Mouse (Mus musculus) MEL (cell line): ENCODE measurements around the gene Itga8.

Experiments
- CTCF ChIP-seq, 3 experiments: IDR thresholded peaks in 2 of 3; conservative IDR thresholded peaks in 1 of 3; 2 replicates each; pipeline ENCODE4 v1.5.1; 2011 to 2012; ENCODE audit warnings: low read length in 3 of 3, low read depth in 2 of 3, mild to moderate bottlenecking in 2 of 3, improper control_type of control experiment in 1 of 3, inconsistent platforms in 1 of 3, mixed read lengths in 1 of 3, moderate library complexity in 1 of 3; ENCODE audit not compliant: control insufficient read depth in 1 of 3, insufficient read depth in 1 of 3, poor library complexity in 1 of 3, severe bottlenecking in 1 of 3
- E2F4 ChIP-seq: IDR thresholded peaks from 2 replicates; pipeline ENCODE4 v1.6.1; 2011; ENCODE audit warnings: low read depth, low read length, improper control_type of control experiment, borderline replicate concordance
- EP300 ChIP-seq, 2 experiments: IDR thresholded peaks; 2 replicates each; pipeline ENCODE4 v1.6.1; 2011; ENCODE audit warnings: improper control_type of control experiment in 2 of 2, low read length in 2 of 2, low read depth in 1 of 2, mild to moderate bottlenecking in 1 of 2
- HCFC1 ChIP-seq: IDR thresholded peaks from 2 replicates; pipeline ENCODE4 v1.6.1; 2012; ENCODE audit warnings: low read depth, mild to moderate bottlenecking, inconsistent platforms, low read length, improper control_type of control experiment, moderate library complexity
- JUND ChIP-seq: IDR thresholded peaks from 2 replicates; pipeline ENCODE4 v1.6.1; 2011; ENCODE audit warnings: low read depth, mild to moderate bottlenecking, improper control_type of control experiment, low read length
- MYB ChIP-seq: IDR thresholded peaks from 2 replicates; pipeline ENCODE4 v1.6.1; 2011; ENCODE audit warnings: mild to moderate bottlenecking, low read depth, low read length, improper control_type of control experiment
- POLR2A ChIP-seq, 2 experiments: IDR thresholded peaks; 2 replicates each; pipeline ENCODE4 v1.6.1; 2011 to 2012; ENCODE audit warnings: low read length in 2 of 2, mild to moderate bottlenecking in 2 of 2, control low read depth in 1 of 2, improper control_type of control experiment in 1 of 2, low read depth in 1 of 2, moderate library complexity in 1 of 2; ENCODE audit not compliant: control insufficient read depth in 1 of 2, insufficient read depth in 1 of 2, poor library complexity in 1 of 2
- USF2 ChIP-seq, 2 experiments: IDR thresholded peaks; 2 replicates each; pipeline ENCODE4 v1.6.1; 2011 to 2012; ENCODE audit warnings: improper control_type of control experiment in 2 of 2, low read length in 2 of 2, borderline replicate concordance in 1 of 2, inconsistent platforms in 1 of 2, low read depth in 1 of 2, mild to moderate bottlenecking in 1 of 2; ENCODE audit not compliant: insufficient read depth in 1 of 2

DNA sequence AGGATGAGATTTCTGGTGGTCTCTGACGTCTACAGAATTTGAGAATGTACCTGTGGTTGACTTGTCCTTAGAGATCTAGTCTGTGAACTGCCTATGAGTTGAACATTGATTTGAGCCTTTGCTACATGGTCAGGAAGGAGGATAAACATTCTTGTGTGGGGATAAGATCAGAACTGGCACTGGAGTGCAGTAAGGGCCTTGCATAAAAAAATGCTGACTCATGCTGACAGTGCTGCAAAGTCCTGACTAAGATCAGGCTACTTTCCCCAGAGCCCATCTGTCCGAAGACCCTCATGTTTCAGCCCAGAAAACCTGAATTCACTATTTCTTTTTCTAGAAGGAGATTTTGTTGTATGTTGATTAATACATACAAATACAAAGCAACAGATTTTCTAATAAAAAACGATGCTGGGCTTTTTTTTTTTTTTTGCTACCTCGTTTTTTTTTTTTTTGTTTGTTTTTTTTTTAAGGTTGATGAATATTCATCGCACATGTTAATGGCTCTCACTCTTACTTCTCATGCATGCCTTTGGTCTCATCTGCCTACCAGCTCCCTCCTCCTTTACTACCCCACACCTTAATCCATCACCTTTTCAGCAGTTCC lies 162.9 kb downstream of the Itga8 start:
- TF ChIP-seq MYB: no peak
- TF ChIP-seq POLR2A (IDR thresholded peaks at IDR 0.05; ENCODE audit: control insufficient read depth in 1 of 2, insufficient read depth in 1 of 2, low read depth in 1 of 2, low read length in 2 of 2, poor library complexity in 1 of 2): no peak
- no peak for TF ChIP-seq USF2 (IDR thresholded peaks at IDR 0.05; ENCODE audit: borderline replicate concordance in 1 of 2, insufficient read depth in 1 of 2, low read depth in 1 of 2, low read length in 2 of 2)
- TF ChIP-seq HCFC1: no peak
- no peak for TF ChIP-seq EP300 (IDR thresholded peaks at IDR 0.05; ENCODE audit: low read depth in 1 of 2, low read length in 2 of 2)
- TF ChIP-seq E2F4: no peak
- TF ChIP-seq CTCF (IDR thresholded peaks at IDR 0.05 in 2 of 3, conservative IDR thresholded peaks at IDR 0.05 in 1 of 3; ENCODE audit: control insufficient read depth in 1 of 3, insufficient read depth in 1 of 3, low read depth in 2 of 3, low read length in 3 of 3, poor library complexity in 1 of 3, severe bottlenecking in 1 of 3): no peak
- TF ChIP-seq JUND: no peak
